Mouse (Mus musculus): ENCODE results near the gene Rtl6.

Rtl6 gene

GRCm38 (mm10) chr15:84538974-84539588, 18.5 kb downstream of the Rtl6 start:
- in situ Hi-C loops (cut with MboI; ENCODE audit: unreplicated experiment in 2 of 2) = loop anchor here (5.0 to 10.0 kb wide), 3 partner anchors 73 to 324 kb away; no protein-coding TSS in a partner anchor

DNA sequence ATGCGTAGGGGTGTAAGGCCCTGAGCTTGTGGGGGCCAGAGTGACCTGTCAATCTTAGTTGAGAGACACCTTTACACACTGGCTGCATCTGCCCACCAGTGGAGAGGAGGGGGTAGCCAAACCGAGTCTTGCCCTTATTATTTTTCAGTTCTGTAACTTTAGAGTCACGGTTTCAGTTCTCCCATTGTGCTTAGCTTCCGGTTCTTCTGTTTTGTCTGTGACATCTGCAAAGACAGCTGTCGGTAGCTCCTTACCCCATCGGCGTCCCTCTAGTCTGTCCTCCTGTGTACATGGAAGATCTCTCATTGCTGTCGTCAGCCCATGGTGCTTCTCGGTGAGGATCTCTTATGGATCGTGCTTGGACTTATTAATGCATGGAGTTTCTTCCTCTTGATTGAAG, 20.5 kb downstream of the Rtl6 start:
- in situ Hi-C loops (cut with MboI; ENCODE audit: unreplicated experiment in 2 of 2) = loop anchor here (5.0 to 10.0 kb wide), 3 partner anchors 75 to 322 kb away; no protein-coding TSS in a partner anchor

DNA sequence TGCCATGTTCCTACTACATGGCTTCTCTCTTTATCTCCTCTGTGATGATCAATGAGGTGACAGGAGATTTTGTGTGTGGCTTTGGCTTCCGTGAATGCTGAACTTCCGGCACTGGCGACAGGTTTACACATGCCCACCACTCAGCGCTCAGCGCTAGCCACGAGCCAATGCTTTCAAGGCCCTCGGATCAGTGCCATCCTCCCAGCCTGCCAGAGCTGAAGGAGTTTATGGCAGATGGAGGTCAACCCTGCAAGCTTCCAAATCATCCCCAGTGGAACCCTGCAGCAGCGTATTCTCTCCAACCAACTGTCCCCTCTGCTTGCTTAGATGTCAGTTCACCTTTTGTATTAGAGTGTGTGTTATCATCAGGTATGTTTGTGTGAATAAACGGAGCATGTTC, 21.0 kb downstream of the Rtl6 start:
- in situ Hi-C loops (cut with MboI; ENCODE audit: unreplicated experiment in 2 of 2) = loop anchor here (5.0 to 10.0 kb wide), 3 partner anchors 76 to 322 kb away; no protein-coding TSS in a partner anchor

- in situ Hi-C loops (cut with MboI; ENCODE audit: unreplicated experiment in 2 of 2) = loop anchor here (5.0 to 10.0 kb wide), 3 partner anchors 76 to 321 kb away; no protein-coding TSS in a partner anchor
These were observed 21.7 kb downstream of the Rtl6 start for GRCm38 (mm10) chr15:84535953-84536352.

DNA sequence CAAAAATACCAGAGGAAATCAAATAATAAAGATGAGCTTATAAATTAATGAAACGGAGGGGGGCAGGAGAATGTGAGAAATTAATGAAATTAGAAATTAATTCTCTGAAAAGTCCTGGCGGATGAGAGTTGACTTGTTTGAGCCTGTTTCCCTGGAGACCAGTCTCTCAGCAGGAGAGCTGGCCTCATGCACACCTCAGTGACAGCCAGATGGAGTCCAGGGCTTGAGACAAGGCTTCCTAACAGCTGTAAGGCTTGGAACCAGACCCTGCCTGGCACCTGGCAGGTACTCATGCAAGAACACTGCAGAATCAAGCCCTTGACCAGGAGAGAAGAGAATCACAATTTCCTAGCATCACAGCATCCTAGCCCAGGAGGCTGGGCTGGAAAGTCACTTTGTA, 25.4 kb downstream of the Rtl6 start:
- in situ Hi-C loops (cut with MboI; ENCODE audit: unreplicated experiment in 2 of 2) = loop anchor here (5.0 to 10.0 kb wide), 2 partner anchors 80 to 317 kb away; no protein-coding TSS in a partner anchor

DNA sequence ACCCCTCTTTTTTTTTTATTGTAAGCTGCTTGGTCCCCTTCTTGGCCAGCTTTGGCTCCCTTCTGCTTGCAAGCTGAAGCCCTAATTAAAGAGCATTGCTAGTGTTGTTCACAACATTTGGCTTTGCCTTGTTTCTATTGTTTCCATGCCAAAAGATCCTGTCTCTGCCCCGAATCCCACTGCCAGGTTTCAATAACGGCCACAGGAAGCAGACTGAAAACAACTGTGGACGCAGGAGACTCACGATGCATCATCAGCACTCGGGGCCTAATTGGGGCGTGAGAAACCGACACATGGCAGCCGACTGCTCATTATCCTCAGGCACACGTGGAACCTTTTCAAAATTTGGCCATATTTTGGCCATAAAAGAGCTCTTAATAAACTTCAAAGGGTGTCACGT, 26.1 kb downstream of the Rtl6 start:
- in situ Hi-C loops (cut with MboI; ENCODE audit: unreplicated experiment in 2 of 2) = loop anchor here (5.0 to 10.0 kb wide), 2 partner anchors 79 to 317 kb away; no protein-coding TSS in a partner anchor

DNA sequence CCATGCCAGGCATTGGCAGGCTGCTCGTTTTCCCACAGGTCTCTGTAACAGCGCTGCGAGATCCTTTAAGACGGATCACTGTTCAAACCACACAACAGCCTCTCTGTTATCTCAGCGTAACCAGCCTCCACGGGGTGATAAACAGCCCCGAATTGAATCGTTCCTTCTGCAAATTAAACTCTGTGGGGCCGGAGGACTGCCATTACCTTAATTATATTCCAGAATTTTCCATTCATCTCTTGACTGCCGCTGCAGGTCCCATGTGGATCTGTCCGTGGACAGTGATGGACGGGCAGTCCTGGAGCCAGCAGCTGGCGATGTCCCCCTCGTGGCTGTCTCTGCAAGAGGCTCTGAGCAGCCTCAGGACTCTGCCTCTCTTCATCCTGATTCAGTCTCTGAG, 30.7 kb downstream of the Rtl6 start:
- in situ Hi-C loops (cut with MboI; ENCODE audit: unreplicated experiment in 2 of 2) = no loop called here

- in situ Hi-C loops (cut with MboI; ENCODE audit: unreplicated experiment in 2 of 2) = no loop called here
These were observed 32.3 kb downstream of the Rtl6 start for GRCm38 (mm10) chr15:84525222-84525883.

DNA sequence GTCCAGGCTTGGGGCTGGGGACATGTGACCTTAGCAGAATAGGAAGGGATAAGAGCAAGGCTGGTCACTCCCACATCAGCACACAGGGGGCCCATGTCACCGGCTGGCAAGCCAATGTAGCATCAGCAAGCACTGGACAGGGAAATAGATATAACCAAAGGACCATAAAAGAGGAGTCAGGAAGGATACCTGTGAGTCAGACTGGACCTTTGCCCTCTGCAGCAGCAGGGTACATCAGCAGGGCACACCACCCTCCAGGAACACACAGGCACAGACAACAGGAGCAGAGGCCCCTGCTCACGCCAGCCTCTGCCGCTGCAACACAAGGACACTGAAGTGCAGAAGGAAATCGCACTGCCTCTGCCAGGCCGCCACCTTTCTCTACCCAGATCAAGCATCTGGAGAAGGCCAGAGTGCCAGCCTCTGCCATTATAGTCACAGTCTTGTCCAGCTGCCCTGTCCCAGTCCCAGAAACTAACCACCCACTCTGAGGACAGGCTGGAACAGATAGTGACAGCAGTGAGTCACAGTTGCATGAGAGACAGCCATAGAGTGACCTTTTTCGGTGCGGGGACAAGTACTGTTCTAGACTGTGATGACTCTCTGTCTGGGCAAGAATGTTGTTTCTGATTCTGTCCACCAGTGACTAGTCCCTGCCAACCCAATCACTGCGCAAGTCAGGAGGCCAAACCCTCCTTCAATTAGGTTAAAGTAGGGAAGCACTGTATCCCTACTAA, 34.5 kb downstream of the Rtl6 start:
- in situ Hi-C loops (cut with MboI; ENCODE audit: unreplicated experiment in 2 of 2) = no loop called here

DNA sequence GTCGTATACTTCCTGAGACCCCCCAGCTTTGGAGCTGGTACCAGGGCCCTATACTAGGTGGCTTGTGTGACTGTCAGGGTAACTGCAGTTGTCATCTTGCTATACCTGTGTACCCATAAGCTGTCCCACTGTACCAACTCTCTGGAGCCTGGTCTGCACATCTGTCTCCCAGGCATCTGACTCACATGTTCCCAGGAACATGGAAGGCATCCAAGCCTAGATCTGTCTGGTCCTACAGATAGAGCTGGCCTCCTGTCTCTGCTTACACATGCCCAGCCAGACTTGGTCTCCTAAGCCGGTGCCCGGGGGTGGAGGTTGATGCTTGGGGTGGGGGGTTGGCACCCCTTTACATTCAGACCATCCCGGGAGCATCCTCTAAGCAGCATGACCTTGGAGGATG, 36.1 kb downstream of the Rtl6 start:
- in situ Hi-C loops (cut with MboI; ENCODE audit: unreplicated experiment in 2 of 2) = no loop called here

DNA sequence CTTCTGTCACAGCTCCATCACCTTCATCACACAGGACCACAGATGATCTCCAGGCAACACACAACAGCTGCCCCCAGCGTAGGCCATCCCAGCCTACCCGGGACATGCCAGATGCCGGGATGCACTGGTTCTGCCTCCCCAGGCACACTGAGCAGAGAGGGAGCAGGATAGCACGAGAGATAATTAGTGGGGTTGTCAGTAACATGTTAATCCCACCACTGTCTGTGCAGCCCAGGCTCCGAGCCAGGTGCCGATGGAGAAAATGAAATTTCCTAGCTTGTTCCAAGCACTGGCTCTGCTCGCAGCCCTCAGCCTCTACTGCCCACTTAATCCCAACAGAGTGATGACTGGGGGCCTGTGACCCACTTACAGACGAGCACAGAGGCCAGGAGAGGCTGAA, 39.1 kb downstream of the Rtl6 start:
- in situ Hi-C loops (cut with MboI; ENCODE audit: unreplicated experiment in 2 of 2) = no loop called here

GRCm38 (mm10) chr15:84512626-84513296, 44.9 kb downstream of the Rtl6 start:
- in situ Hi-C loops (cut with MboI; ENCODE audit: unreplicated experiment in 2 of 2) = no loop called here

GRCm38 (mm10) chr15:84509981-84510380, 47.6 kb downstream of the Rtl6 start:
- in situ Hi-C loops (cut with MboI; ENCODE audit: unreplicated experiment in 2 of 2) = no loop called here

- in situ Hi-C loops (cut with MboI; ENCODE audit: unreplicated experiment in 2 of 2) = no loop called here
These were observed 48.5 kb downstream of the Rtl6 start for GRCm38 (mm10) chr15:84509161-84509560.

- in situ Hi-C loops (cut with MboI; ENCODE audit: unreplicated experiment in 2 of 2) = no loop called here
These were observed 51.6 kb downstream of the Rtl6 start for GRCm38 (mm10) chr15:84506026-84506425.

GRCm38 (mm10) chr15:84504895-84505294, 52.7 kb downstream of the Rtl6 start:
- in situ Hi-C loops (cut with MboI; ENCODE audit: unreplicated experiment in 2 of 2) = no loop called here

All from v-Abl transformed pro-B cells (cell line).